Mouse (Mus musculus) embryonic facial prominence, embryonic 14.5 days (tissue): ENCODE measurements around the gene Scyl1. TPM values are rescaled to one million over a fixed set of nuclear protein-coding genes. Genes with fewer than 3 reads are reported as not detected.

Source experiments
- ATAC-seq: fragments of 200-750 bp; cut with Nextera tagmentation; 2 replicates; pipeline ENCODE4 v1.8.0; 2017; ENCODE audit warnings: low read depth, moderate number of reproducible peaks, moderate TSS enrichment
- DNase-seq: peaks from one replicate; pipeline ENCODE4 v3.0.0-alpha.2; 2015; ENCODE audit warnings: low spot score
- H3K27ac ChIP-seq: fragments of 300-500 bp; sonication (generic); replicated peaks from 2 replicates; pipeline ENCODE4 v1.5.1; 2014; ENCODE audit warnings: low read depth, mild to moderate bottlenecking, low read length, moderate library complexity
- H3K27me3 ChIP-seq: fragments of 300-500 bp; sonication (generic); replicated peaks from 2 replicates; pipeline ENCODE4 v1.6.1; 2014; ENCODE audit warnings: low read length; ENCODE audit not compliant: control insufficient read depth, insufficient read depth
- H3K36me3 ChIP-seq: fragments of 300-500 bp; sonication (generic); 2 replicates; pipeline ENCODE4 v1.6.1; 2014; ENCODE audit warnings: low read length, mixed read lengths; ENCODE audit not compliant: control insufficient read depth, insufficient read depth
- H3K4me1 ChIP-seq: fragments of 300-500 bp; sonication (generic); 2 replicates; pipeline ENCODE4 v1.6.1; 2014; ENCODE audit warnings: antibody characterized with exemption, low read length; ENCODE audit not compliant: control insufficient read depth, insufficient read depth
- H3K4me2 ChIP-seq: fragments of 300-500 bp; sonication (generic); 2 replicates; pipeline ENCODE4 v1.6.1; 2014; ENCODE audit warnings: low read depth, mild to moderate bottlenecking, low read length, moderate library complexity, mixed read lengths
- H3K4me3 ChIP-seq: fragments of 300-500 bp; sonication (generic); 2 replicates; pipeline ENCODE4 v1.5.1; 2014; ENCODE audit warnings: low read depth, mild to moderate bottlenecking, low read length
- H3K9ac ChIP-seq: fragments of 300-500 bp; sonication (generic); 2 replicates; pipeline ENCODE4 v1.6.1; 2014; ENCODE audit warnings: low read depth, mild to moderate bottlenecking, low read length, moderate library complexity, mixed read lengths
- H3K9me3 ChIP-seq: fragments of 300-500 bp; sonication (generic); 2 replicates; pipeline ENCODE4 v1.6.1; 2016; ENCODE audit warnings: low read length; ENCODE audit not compliant: control insufficient read depth
- WGBS: fragments of 180-500 bp; shearing (Covaris S2); extraction: QIAGEN DNeasy Blood & Tissue Kit; methylation state at CpG from one replicate; pipeline ENCODE4 v1.1.7; 2014; 5-methylcytosine and 5-hydroxymethylcytosine counted together
- polyA plus RNA-seq: library from polyadenylated mRNA; unstranded; fragments of >200 nt; fragmentation: Nextera tagmentation; extraction: Ambion mirVana; gene quantifications from 2 replicates; pipeline ENCODE4 v1.2.1, GENCODE M21; 2014

Gene Scyl1
- polyA plus RNA-seq, 1 experiment from 2014 or later = 79.8 TPM

DNA sequence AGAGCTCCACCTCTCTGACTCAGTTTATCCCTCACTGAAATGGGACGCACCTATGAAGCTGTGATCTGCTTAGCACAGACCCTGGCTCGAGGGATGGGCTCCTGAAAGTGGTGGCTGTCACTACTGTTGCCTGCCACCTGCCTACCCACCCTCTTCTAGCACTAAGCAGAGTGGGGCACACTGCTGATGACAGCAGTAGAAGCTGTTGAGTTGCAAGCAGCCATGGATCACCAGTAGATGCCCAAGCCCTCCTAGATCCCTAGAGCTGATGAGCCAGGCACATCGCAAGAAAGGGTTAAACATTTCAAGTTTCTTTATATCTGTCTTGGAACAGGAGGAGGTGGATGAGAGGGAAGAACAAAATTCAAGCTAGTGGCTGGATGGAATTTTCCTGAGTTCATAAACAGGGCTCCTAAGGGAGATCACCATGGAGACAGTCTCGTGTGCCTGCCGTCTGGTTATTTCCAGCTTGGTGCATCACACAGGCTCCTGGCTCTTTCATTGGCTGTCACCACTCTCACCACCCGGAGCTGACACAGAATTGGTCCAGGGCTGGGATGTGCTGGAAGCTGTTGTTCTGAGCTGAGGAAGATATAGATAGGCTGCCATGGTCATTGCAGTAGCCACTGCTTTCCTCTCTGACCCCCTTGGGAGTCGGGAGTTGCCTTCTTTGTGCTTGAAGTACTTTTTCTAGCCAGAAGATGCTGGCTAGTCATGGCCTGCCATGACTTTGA is 40.7 kb upstream of the Scyl1 start:
- H3K4me1 ChIP-seq = peaks cover 37% of the 10 kb centered on the region
- no peaks in the 10 kb centered on the region for H3K27me3 ChIP-seq
- no peak overlapping the region for H3K4me3 ChIP-seq
- DNase-seq (peak; percentile 96), ATAC-seq (peak; percentile 91)
- H3K9me3 ChIP-seq = no peaks in the 10 kb centered on the region
- peak overlapping the region; percentile 33; the same call in 1 of the 2 replicates for H3K4me2 ChIP-seq
- peak overlapping the region; percentile 40; the same call in 1 of the 2 replicates for H3K9ac ChIP-seq
- H3K27ac ChIP-seq = peak overlapping the region; percentile 88
- H3K36me3 ChIP-seq = no peaks in the 10 kb centered on the region
- 40% methylated on average over 7 of the region's 7 CpGs for WGBS

DNA sequence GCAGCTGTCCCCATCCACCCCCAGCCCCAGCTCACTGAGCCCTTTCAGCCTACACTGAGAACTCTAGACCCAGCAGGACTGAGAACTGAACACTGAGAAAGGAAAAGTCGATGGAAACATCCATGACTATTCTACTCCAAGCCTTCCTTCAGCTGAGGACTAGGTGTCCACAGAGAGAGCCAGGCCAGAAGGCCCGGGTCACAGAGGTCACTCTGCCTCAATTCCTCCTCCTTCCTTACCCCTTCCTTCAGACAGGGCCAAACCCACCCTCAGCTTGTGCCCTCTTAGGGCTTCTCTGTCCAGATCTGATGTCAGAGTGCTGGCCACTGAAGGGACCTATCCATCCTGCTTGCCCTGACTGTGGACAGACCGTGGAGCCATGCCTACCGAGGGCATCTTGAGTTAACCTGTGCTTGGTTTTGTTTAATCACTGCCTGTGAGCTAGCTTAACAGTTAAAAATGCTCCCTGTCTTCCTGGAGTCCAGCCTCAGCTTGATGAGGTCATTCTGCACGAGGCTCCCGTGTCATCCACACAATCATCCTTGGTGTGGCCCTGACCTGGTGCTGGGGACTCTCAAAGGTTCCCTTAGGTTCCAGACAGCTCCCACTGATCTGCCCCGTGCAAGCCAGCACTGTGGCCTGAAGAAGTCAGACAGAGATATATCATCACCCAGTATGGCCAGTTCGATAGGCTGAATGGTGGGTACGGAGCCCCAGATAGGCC is 39.8 kb upstream of the Scyl1 start:
- Histone ChIP-seq H3K9me3 (no peaks in the 10 kb centered on the region), H3K9ac (peak overlapping the region; percentile 16; the same call in 1 of the 2 replicates), H3K4me3 (no peak overlapping the region), H3K36me3 (no peaks in the 10 kb centered on the region), H3K27me3 (no peaks in the 10 kb centered on the region), H3K4me1 (peaks cover 45% of the 10 kb centered on the region), H3K27ac (peak overlapping the region; percentile 88), H3K4me2 (peak overlapping the region; percentile 28; the same call in 1 of the 2 replicates)
- WGBS = 65% methylated on average over 9 of the region's 9 CpGs
- ATAC-seq = no peak
- DNase-seq = no peak

DNA sequence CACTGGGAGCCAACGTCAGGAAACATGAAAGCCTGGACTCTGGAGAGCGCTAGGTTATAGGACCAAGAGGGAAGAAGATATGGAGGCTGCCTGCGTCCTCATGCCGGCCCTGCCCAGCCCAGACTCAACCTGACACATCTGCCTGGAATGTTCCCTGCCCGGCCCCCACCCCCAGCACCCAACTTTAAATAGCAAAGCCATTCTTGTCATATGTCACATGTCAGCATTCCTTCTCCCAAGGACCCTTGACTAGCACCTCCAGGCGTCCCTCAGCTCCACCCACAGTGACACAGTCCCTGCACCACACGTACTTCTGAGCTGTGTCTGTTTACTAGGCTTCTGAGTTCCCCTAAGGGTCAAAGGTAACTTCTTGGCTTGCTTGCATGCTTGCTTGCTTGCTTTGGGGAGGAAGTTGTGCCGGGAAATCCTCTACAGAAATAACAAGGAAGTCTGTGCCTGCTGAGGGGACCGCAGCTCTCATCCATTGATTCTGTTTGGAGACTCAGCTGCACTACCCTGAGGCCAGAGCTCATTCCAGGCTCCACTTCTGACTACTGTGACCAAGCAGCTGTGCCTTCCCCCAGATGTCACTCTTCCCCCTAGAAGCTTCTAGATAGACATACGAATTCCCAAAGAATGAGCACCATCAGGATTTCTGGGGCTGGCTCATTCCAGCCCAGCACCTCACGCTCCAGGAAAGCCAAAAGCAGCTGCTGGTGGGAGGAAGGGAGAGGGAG is 39.1 kb upstream of the Scyl1 start:
- no peaks in the 10 kb centered on the region for H3K27me3 ChIP-seq
- ATAC-seq (peak; percentile 45; the same call in 1 of the 2 replicates), DNase-seq (peak; percentile 84)
- no peak overlapping the region for H3K4me3 ChIP-seq
- no peaks in the 10 kb centered on the region for H3K36me3 ChIP-seq
- peaks cover 48% of the 10 kb centered on the region for H3K4me1 ChIP-seq
- 12% methylated on average over 8 of the region's 11 CpGs for WGBS
- H3K9me3 ChIP-seq = no peaks in the 10 kb centered on the region
- peak overlapping the region; percentile 28 for H3K4me2 ChIP-seq
- peak overlapping the region; percentile 16 for H3K9ac ChIP-seq
- H3K27ac ChIP-seq = peak overlapping the region; percentile 88

DNA sequence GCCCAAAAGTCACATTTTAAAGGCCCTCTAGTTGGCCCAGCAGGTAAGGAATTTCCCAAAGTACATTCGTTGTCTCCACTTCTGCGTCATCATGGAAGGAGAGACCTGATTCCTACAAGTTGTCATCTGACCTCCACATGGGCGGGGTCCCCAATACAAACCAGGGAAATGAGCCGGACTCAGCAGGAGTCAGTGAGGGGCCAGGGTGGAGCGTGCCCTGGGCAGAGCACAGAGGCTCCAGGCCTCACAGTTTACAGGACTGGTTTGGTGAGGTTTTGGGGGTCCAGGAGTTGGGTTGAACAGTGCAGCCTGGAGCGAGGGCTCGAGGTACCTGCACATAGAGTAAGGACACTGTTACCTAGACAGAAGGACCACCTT is 38.5 kb upstream of the Scyl1 start:
- peak; percentile 7; the same call in 1 of the 2 replicates for ATAC-seq
- H3K4me2 ChIP-seq = peak overlapping the region; percentile 28

DNA sequence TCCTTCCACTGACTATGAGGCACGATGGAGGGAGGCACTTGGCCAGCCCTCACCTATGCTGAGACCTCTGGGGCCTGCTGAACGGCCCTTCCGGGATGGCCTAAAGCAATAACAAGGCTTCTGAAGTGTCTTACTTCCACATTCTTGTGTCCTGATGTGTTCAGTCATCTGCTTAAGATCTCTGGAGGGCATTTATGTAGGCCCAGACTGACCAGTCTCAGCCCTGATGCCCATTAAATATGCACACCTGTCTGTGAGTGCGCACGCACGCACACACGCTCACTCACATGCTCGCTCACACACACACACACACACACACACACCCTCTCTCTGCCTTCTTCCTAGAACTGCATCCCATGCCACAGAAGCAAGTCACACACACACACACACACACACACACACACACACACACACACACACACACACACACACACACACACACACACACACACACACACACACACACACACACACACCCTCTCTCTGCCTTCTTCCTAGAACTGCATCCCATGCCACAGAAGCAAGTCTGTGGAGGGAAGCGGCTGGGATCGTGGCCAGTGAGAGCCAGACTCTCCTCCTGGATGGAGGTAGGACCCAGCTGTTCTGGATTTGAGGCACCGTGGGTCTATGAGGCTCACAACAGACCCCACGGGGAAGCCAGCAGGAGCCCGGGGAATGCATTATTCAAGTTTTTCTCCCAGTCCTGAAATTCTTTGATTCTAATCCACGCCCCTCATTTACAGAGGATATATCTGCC is 37.9 kb upstream of the Scyl1 start:
- H3K4me3 ChIP-seq = no peak overlapping the region
- no peaks in the 10 kb centered on the region for H3K9me3 ChIP-seq
- H3K4me1 ChIP-seq = peaks cover 60% of the 10 kb centered on the region
- WGBS = 49% methylated on average over 14 of the region's 14 CpGs
- ATAC-seq (no peak), DNase-seq (peak; percentile 73)
- H3K36me3 ChIP-seq = no peaks in the 10 kb centered on the region
- H3K27me3 ChIP-seq = no peaks in the 10 kb centered on the region
- peak overlapping the region; percentile 88 for H3K27ac ChIP-seq
- H3K4me2 ChIP-seq = peak overlapping the region; percentile 28; the same call in 1 of the 2 replicates
- H3K9ac ChIP-seq = 0 out of 2 replicates have a peak overlapping the region, but pooled peaks have one; percentile 15

More for the DNA sequence above, 38.5 kb upstream of the Scyl1 start:
- Histone ChIP-seq H3K36me3 (no peaks in the 10 kb centered on the region), H3K27me3 (no peaks in the 10 kb centered on the region), H3K27ac (peak overlapping the region; percentile 88), H3K4me1 (peaks cover 54% of the 10 kb centered on the region), H3K4me3 (no peak overlapping the region), H3K9ac (peak overlapping the region; percentile 15; the same call in 1 of the 2 replicates), H3K9me3 (no peaks in the 10 kb centered on the region)
- DNase-seq = peak; percentile 63
- WGBS = 23% methylated on average over 6 of the region's 7 CpGs

DNA sequence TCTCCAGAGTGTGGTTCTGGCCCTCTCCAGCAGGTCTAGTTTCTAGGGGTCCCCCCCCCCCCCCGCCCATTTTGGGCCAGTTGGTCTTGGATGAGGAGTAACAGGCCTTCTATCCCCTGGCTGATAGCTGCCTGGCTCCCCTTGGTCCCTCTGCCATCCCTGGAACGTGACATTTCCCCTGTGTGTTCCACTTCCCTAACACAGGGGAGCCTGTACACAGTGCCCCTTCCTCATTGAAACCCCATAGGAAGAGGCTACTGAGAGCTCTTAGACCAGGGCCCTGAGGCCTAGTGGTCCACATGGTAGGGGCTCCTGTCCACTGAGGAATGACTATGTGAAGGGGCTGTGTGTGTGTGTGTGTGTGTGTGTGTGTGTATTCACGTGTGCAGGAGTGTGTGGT is 36.5 kb upstream of the Scyl1 start:
- Histone ChIP-seq H3K4me3 (no peak overlapping the region), H3K27me3 (no peaks in the 10 kb centered on the region), H3K9me3 (no peaks in the 10 kb centered on the region), H3K36me3 (no peaks in the 10 kb centered on the region), H3K4me2 (no peak overlapping the region), H3K9ac (no peak overlapping the region), H3K27ac (no peak overlapping the region), H3K4me1 (peaks cover 62% of the 10 kb centered on the region)
- 42% methylated on average over 2 of the region's 3 CpGs for WGBS
- DNase-seq (no peak), ATAC-seq (no peak)

DNA sequence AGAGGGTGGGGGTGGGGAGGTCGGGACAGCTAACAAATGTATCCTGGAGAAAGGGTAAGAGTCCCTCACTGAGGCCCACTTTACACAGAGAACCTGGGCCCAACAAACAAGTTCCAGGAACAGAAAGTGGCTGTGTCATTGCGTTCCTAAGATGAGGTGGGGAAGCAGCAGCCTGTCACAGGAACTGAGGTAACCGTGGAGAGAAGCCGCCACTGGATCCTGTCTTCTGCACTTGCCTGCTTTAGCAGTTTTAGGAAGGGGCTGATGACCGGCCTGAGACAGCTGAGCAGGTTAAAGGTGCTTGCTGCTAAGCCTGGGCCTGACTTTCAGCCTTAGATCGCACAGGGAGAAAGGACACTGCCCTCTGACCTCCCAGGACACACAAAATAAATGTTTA is 35.6 kb upstream of the Scyl1 start:
- no peak for DNase-seq

More for the DNA sequence above, 35.6 kb upstream of the Scyl1 start:
- no peaks in the 10 kb centered on the region for H3K36me3 ChIP-seq
- peak overlapping the region; percentile 87 for H3K27ac ChIP-seq
- WGBS = 36% methylated on average over 6 of the region's 6 CpGs
- H3K4me1 ChIP-seq = peaks cover 53% of the 10 kb centered on the region
- no peaks in the 10 kb centered on the region for H3K9me3 ChIP-seq
- no peak overlapping the region for H3K4me3 ChIP-seq
- no peak for ATAC-seq
- no peaks in the 10 kb centered on the region for H3K27me3 ChIP-seq
- 0 out of 2 replicates have a peak overlapping the region, but pooled peaks have one; percentile 46 for H3K9ac ChIP-seq
- H3K4me2 ChIP-seq = peak overlapping the region; percentile 5; the same call in 1 of the 2 replicates
